ENCODE assay signal across 19 mouse cellular contexts in the genomic region with DNA sequence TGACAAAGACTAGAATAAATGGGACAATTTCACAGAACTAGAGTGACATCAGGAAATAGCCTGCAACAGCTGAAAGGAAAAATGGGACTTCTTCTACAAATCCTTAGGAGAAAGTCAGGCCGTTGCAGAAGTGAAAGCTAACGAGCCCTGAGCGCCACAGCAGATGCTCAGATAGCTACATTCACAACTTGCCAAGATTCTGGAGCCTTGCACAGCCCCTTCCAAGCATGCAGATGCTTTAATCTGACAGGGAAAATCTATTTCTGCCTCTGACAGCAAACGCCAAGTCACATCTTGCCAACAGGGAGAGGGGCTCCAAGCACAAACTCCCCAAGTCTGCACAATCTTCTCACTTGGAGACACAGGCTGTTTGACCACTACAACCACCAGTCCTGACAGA. TPM values are rescaled to one million over a fixed set of nuclear protein-coding genes. Genes with fewer than 3 reads are reported as not detected.
A peak's percentile ranks its signal among the peaks of the same experiment; 100 is the strongest.
DNase-seq lines count a peak whose midpoint lies in the region; ATAC-seq and TF ChIP-seq lines count a peak whose summit lies in the region.
"Had no signal": no experiment of that assay in that cellular context is flagged by ENCODE, and none has a peak within 500 bp of the region (broad histone marks: within the 10 kb centered on the region; RNA-seq: fewer than 3 reads in every experiment).

No protein-coding gene starts in this region.

- peak overlapping the region; percentile 17; the same call in 1 of the 2 replicates for H3K27ac ChIP-seq in left cerebral cortex, adult 2 months
- H3K27ac ChIP-seq in liver, embryonic 11.5 days (ENCODE audit: low read depth, low read length) = no peak overlapping the region
- H3K27ac ChIP-seq in liver, postnatal 0 days (ENCODE audit: low read depth) = no peak overlapping the region
- H3K27ac ChIP-seq: embryonic facial prominence, embryonic 12.5 days; heart, adult 2 months; layer of hippocampus, adult 2 months; limb, embryonic 13.5 days had no signal

- no peaks in the 10 kb centered on the region for H3K27me3 ChIP-seq in liver, embryonic 11.5 days (replicated peaks; ENCODE audit: control insufficient read depth, insufficient read depth, low read length)
- no peaks in the 10 kb centered on the region for H3K27me3 ChIP-seq in liver, postnatal 0 days (ENCODE audit: insufficient read depth, low read length)
- H3K27me3 ChIP-seq: embryonic facial prominence, embryonic 12.5 days; limb, embryonic 13.5 days had no signal

- no peak for TF ChIP-seq CTCF in left cerebral cortex, adult 2 months (IDR thresholded peaks at IDR 0.05)
- TF ChIP-seq CTCF in liver, postnatal 0 days (IDR thresholded peaks at IDR 0.05; ENCODE audit: low read depth) = no peak

- intact Hi-C loops in left cerebral cortex, adult 2 months (cut with DNase I) = no loop called here

- no peak overlapping the region for H3K4me2 ChIP-seq in liver, embryonic 11.5 days
- no peak overlapping the region for H3K4me2 ChIP-seq in liver, postnatal 0 days (ENCODE audit: low read depth, low read length)
- H3K4me2 ChIP-seq: embryonic facial prominence, embryonic 12.5 days; limb, embryonic 13.5 days had no signal

- peak; percentile 5 to 17 for DNase-seq in cerebellum, postnatal 14 days
- no peak for DNase-seq in cerebellum, adult 18-20 months
- no peak for DNase-seq in left cerebral cortex, adult 2 months (ENCODE audit: extremely low spot score in 1 of 2, low spot score in 2 of 2)
- DNase-seq in left cerebral cortex, adult 11 months (ENCODE audit: low spot score) = no peak
- DNase-seq in layer of hippocampus, adult 9-11 months = peak; percentile 59
- peak; percentile 30 to 45 for DNase-seq in right cerebral cortex, postnatal 36 days (ENCODE audit: low spot score in 2 of 2)
- DNase-seq in liver, embryonic 11.5 days (ENCODE audit: low spot score) = no peak
- no peak for DNase-seq in liver, postnatal 0 days
- DNase-seq: cerebellum, postnatal 36 days; heart, adult 2 months; heart, postnatal 10 days; kidney, adult 8-10 months; lung, adult 18-20 months; retina, postnatal 1 day; thymus, adult 2 months had no signal

- H3K4me1 ChIP-seq in liver, embryonic 11.5 days (replicated peaks; ENCODE audit: control insufficient read depth, insufficient read depth, low read length) = no peaks in the 10 kb centered on the region
- H3K4me1 ChIP-seq in liver, postnatal 0 days (ENCODE audit: insufficient read depth) = peaks cover 5% of the 10 kb centered on the region; the same call in 1 of the 2 replicates
- H3K4me1 ChIP-seq: embryonic facial prominence, embryonic 12.5 days; limb, embryonic 13.5 days had no signal

- WGBS in liver, embryonic 11.5 days = 89% methylated on average over 4 of the region's 4 CpGs
- 65% methylated on average over 4 of the region's 4 CpGs for WGBS in liver, postnatal 0 days (ENCODE audit: insufficient replicate concordance)

- no peak for ATAC-seq in liver, embryonic 11.5 days (replicated peaks; ENCODE audit: low FRiP score)
- ATAC-seq in liver, postnatal 0 days = no peak
- ATAC-seq: hindbrain, embryonic 16.5 days had no signal

- no peaks in the 10 kb centered on the region for H3K9me3 ChIP-seq in liver, embryonic 11.5 days (ENCODE audit: control insufficient read depth, low read length)
- no peaks in the 10 kb centered on the region for H3K9me3 ChIP-seq in liver, postnatal 0 days (ENCODE audit: low read length)
- H3K9me3 ChIP-seq: embryonic facial prominence, embryonic 12.5 days; limb, embryonic 13.5 days had no signal

- no peaks in the 10 kb centered on the region; the same call in 1 of the 2 replicates for H3K36me3 ChIP-seq in liver, embryonic 11.5 days (ENCODE audit: control insufficient read depth, insufficient read depth, low read length)
- H3K36me3 ChIP-seq in liver, postnatal 0 days (replicated peaks; ENCODE audit: insufficient read depth, low read length) = no peaks in the 10 kb centered on the region
- H3K36me3 ChIP-seq: limb, embryonic 13.5 days had no signal

- H3K9ac ChIP-seq in liver, embryonic 11.5 days (ENCODE audit: low read depth, low read length) = no peak overlapping the region
- no peak overlapping the region for H3K9ac ChIP-seq in liver, postnatal 0 days (replicated peaks)
- H3K9ac ChIP-seq: embryonic facial prominence, embryonic 12.5 days; limb, embryonic 13.5 days had no signal

- no peak for TF ChIP-seq EP300 in liver, postnatal 0 days (IDR thresholded peaks at IDR 0.05; ENCODE audit: low read depth)

- H3K4me3 ChIP-seq in left cerebral cortex, adult 2 months = no peak overlapping the region
- no peak overlapping the region for H3K4me3 ChIP-seq in liver, embryonic 11.5 days (ENCODE audit: low read depth, low read length)
- H3K4me3 ChIP-seq in liver, postnatal 0 days (ENCODE audit: low read depth, low read length) = no peak overlapping the region
- H3K4me3 ChIP-seq: embryonic facial prominence, embryonic 12.5 days; heart, adult 2 months; layer of hippocampus, adult 2 months; limb, embryonic 13.5 days had no signal

RNA-seq across cellular contexts. Expression of gene Sumf1, which starts 42.6 kb away (rescaled TPM):
- 10 to 100 TPM; 22.4 to 24.1 TPM for total RNA-seq in left cerebral cortex, adult 2 months (2021)
- 16.2 and 17.6 TPM in 2 replicates for polyA plus RNA-seq in liver, embryonic 11.5 days (2014; fragmentation: Nextera tagmentation; extraction: Ambion mirVana)
- polyA plus RNA-seq in liver, postnatal 0 days (2015; fragmentation: Nextera tagmentation; extraction: Ambion mirVana) = 12.0 and 13.0 TPM in 2 replicates

Comparison
In these comparisons a context has a peak if more than half of its experiments do, and no peak if none do; other contexts are left out.
1. DNase-seq: peak in cerebellum, postnatal 14 days (2 of 2), layer of hippocampus, adult 9-11 months (single experiment) and right cerebral cortex, postnatal 36 days (2 of 2); none in cerebellum, adult 18-20 months (0 of 2), left cerebral cortex, adult 2 months (0 of 2), left cerebral cortex, adult 11 months (single experiment), liver, embryonic 11.5 days (single experiment) and liver, postnatal 0 days (single experiment).